Mouse (Mus musculus) gastrocnemius, postnatal 36 days (tissue): Measurements from ENCODE around the gene Madd. TPM values are rescaled to one million over a fixed set of nuclear protein-coding genes. Genes with fewer than 3 reads are reported as not detected.
"Not testable (repeated sequence)": the region's sequence is repeated elsewhere in the genome, so short reads cannot be mapped to it uniquely, and the experiment has no call there.

Experiments
- DNase-seq, 2 experiments: peaks; one replicate each; pipeline ENCODE4 v3.0.0; 2022
- intact Hi-C: fragments of 180-260 bp; cut with DNase I; formaldehyde crosslinking; loops from one replicate; pipeline ENCODE4 v1.15.1; 2025
- total RNA-seq, 2 experiments: library from RNA; stranded (reverse); gene quantifications; 2 replicates each; pipeline ENCODE4 v1.2.3; 2021

Madd gene
- total RNA-seq, 2 experiments from 2014 or later: 4.1 to 5.0 TPM

- DNase-seq: no peak
- intact Hi-C loops: no loop called here
Observed at GRCm38 (mm10) chr2:91131251-91131650, 52.4 kb downstream of the Madd start.

- DNase-seq: no peak
- intact Hi-C loops: no loop called here
Observed at GRCm38 (mm10) chr2:91130126-91130525, 53.5 kb downstream of the Madd start.

GRCm38 (mm10) chr2:91128761-91129160 is 54.9 kb downstream of the Madd start:
- no peak for DNase-seq
- intact Hi-C loops: no loop called here

- intact Hi-C loops: no loop called here
- no peak for DNase-seq
Observed at GRCm38 (mm10) chr2:91125101-91125500, 58.5 kb downstream of the Madd start.

GRCm38 (mm10) chr2:91123521-91123920 is 60.1 kb downstream of the Madd start:
- DNase-seq: no peak
- intact Hi-C loops: no loop called here

GRCm38 (mm10) chr2:91121497-91121896 is 62.1 kb downstream of the Madd start:
- no peak for DNase-seq
- intact Hi-C loops: no loop called here

- intact Hi-C loops: no loop called here
- no peak for DNase-seq
Observed at GRCm38 (mm10) chr2:91121011-91121410, 62.6 kb downstream of the Madd start.

- intact Hi-C loops: no loop called here
- no peak for DNase-seq
Observed at GRCm38 (mm10) chr2:91120261-91120671, 63.4 kb downstream of the Madd start.

- intact Hi-C loops: loop anchor here (5.0 kb wide), 2 partner anchors 158 to 363 kb away; no protein-coding TSS in a partner anchor
- DNase-seq: no peak
Observed at GRCm38 (mm10) chr2:91119551-91119950, 64.1 kb downstream of the Madd start.

- no peak for DNase-seq
- intact Hi-C loops: loop anchor here (5.0 kb wide), 2 partner anchors 158 to 363 kb away; no protein-coding TSS in a partner anchor
Observed at GRCm38 (mm10) chr2:91119061-91119460, 64.6 kb downstream of the Madd start.

GRCm38 (mm10) chr2:91118647-91119046 is 65.0 kb downstream of the Madd start:
- intact Hi-C loops: loop anchor here (5.0 kb wide), 2 partner anchors 159 to 364 kb away; no protein-coding TSS in a partner anchor
- no peak for DNase-seq

- intact Hi-C loops: loop anchor here (5.0 kb wide), 2 partner anchors 160 to 365 kb away; no protein-coding TSS in a partner anchor
- no peak for DNase-seq
Observed at GRCm38 (mm10) chr2:91117585-91118275, 65.9 kb downstream of the Madd start, which contains the start of gene Mybpc3. Mybpc3 (plus strand) TSS chr2:91118144.

GRCm38 (mm10) chr2:91116842-91117241 is 66.8 kb downstream of the Madd start:
- DNase-seq: no peak
- intact Hi-C loops: loop anchor here (5.0 kb wide), 2 partner anchors 160 to 365 kb away; no protein-coding TSS in a partner anchor

GRCm38 (mm10) chr2:91115578-91115970 is 68.1 kb downstream of the Madd start:
- intact Hi-C loops: loop anchor here (1.0 to 5.0 kb wide), 3 partner anchors 79 to 367 kb away; no protein-coding TSS in a partner anchor
- DNase-seq: no peak

- intact Hi-C loops: loop anchor here (1.0 to 5.0 kb wide), 3 partner anchors 79 to 367 kb away; no protein-coding TSS in a partner anchor
- peak; percentile 95 to 97 for DNase-seq
Observed at GRCm38 (mm10) chr2:91114781-91115577, 68.7 kb downstream of the Madd start.

GRCm38 (mm10) chr2:91113852-91114251 is 69.8 kb downstream of the Madd start:
- DNase-seq: no peak
- intact Hi-C loops: no loop called here

- intact Hi-C loops: no loop called here
- no peak for DNase-seq
Observed at GRCm38 (mm10) chr2:91113334-91113733, 70.3 kb downstream of the Madd start.

- DNase-seq: no peak
- intact Hi-C loops: no loop called here
Observed at GRCm38 (mm10) chr2:91112491-91112890, 71.1 kb downstream of the Madd start.

GRCm38 (mm10) chr2:91111832-91112231 is 71.8 kb downstream of the Madd start:
- intact Hi-C loops, DNase-seq: not testable (repeated sequence)

- no peak for DNase-seq
- intact Hi-C loops: no loop called here
Observed at GRCm38 (mm10) chr2:91110429-91110828, 73.2 kb downstream of the Madd start.

- intact Hi-C loops: no loop called here
- no peak for DNase-seq
Observed at GRCm38 (mm10) chr2:91109807-91110385, 73.7 kb downstream of the Madd start.
